15 mouse cellular contexts compared by ENCODE assay signal in genomic region chr7:139228447-139229171, GRCm38 (mm10). TPM values are rescaled to one million over a fixed set of nuclear protein-coding genes. Genes with fewer than 3 reads are reported as not detected.
DNase-seq lines count a peak whose midpoint lies in the region; ATAC-seq and TF ChIP-seq lines count a peak whose summit lies in the region.
"Had no signal": no experiment of that assay in that cellular context is flagged by ENCODE, and none has a peak within 500 bp of the region (broad histone marks: within the 10 kb centered on the region; RNA-seq: fewer than 3 reads in every experiment).

No protein-coding gene starts in this region.

- H3K9ac ChIP-seq in lung, postnatal 0 days (replicated peaks; ENCODE audit: low read depth): no peak overlapping the region
- H3K9ac ChIP-seq in heart, embryonic 16.5 days (ENCODE audit: low read length): peak overlapping the region; percentile 28; the same call in 1 of the 2 replicates
- H3K9ac ChIP-seq: embryonic facial prominence, embryonic 15.5 days; forebrain, embryonic 15.5 days; limb, embryonic 15.5 days; stomach, embryonic 15.5 days had no signal

- H3K27me3 ChIP-seq in lung, postnatal 0 days (replicated peaks; ENCODE audit: insufficient read depth, low read length): no peaks in the 10 kb centered on the region
- no peaks in the 10 kb centered on the region; the same call in 1 of the 2 replicates for H3K27me3 ChIP-seq in heart, embryonic 16.5 days (ENCODE audit: control insufficient read depth, insufficient read depth, low read length)
- H3K27me3 ChIP-seq: embryonic facial prominence, embryonic 15.5 days; forebrain, embryonic 15.5 days; stomach, embryonic 15.5 days had no signal

- 0 out of 2 replicates have a peak overlapping the region, but pooled peaks have one; percentile 5 for H3K4me2 ChIP-seq in lung, postnatal 0 days (replicated peaks; ENCODE audit: low read depth, low read length)
- H3K4me2 ChIP-seq in heart, embryonic 16.5 days (ENCODE audit: low read depth, low read length): peak overlapping the region; percentile 26; the same call in 1 of the 2 replicates
- H3K4me2 ChIP-seq: embryonic facial prominence, embryonic 15.5 days; forebrain, embryonic 15.5 days; limb, embryonic 15.5 days; stomach, embryonic 15.5 days had no signal

- H3K27ac ChIP-seq in lung, postnatal 0 days (ENCODE audit: low read length): peak overlapping the region; percentile 57
- H3K27ac ChIP-seq in heart, embryonic 16.5 days (ENCODE audit: low read length): peak overlapping the region; percentile 78
- H3K27ac ChIP-seq: embryonic facial prominence, embryonic 15.5 days; forebrain, embryonic 15.5 days; limb, embryonic 15.5 days; stomach, embryonic 15.5 days had no signal

- H3K4me1 ChIP-seq in lung, postnatal 0 days (ENCODE audit: insufficient read depth, low read depth, low read length): peaks cover 15% of the 10 kb centered on the region; the same call in 1 of the 2 replicates
- H3K4me1 ChIP-seq in heart, embryonic 16.5 days (ENCODE audit: control insufficient read depth, insufficient read depth, low read length): peaks cover 41% of the 10 kb centered on the region
- H3K4me1 ChIP-seq: forebrain, embryonic 15.5 days had no signal

- peak; percentile 47 for ATAC-seq in lung, postnatal 0 days
- peak; percentile 75 for ATAC-seq in heart, embryonic 16.5 days (replicated peaks; ENCODE audit: extremely low read depth, insufficient read depth, low FRiP score)
- ATAC-seq in megakaryocyte progenitor cell, adult 5-6 weeks (replicated peaks; ENCODE audit: poor library complexity): peak; percentile 37
- no peak for ATAC-seq in cerebellum, adult (ENCODE audit: insufficient number of reproducible peaks, low FRiP score, low TSS enrichment)
- ATAC-seq: forebrain, embryonic 15.5 days had no signal

- no peak overlapping the region for H3K4me3 ChIP-seq in lung, postnatal 0 days (ENCODE audit: low read depth, low read length)
- no peak overlapping the region for H3K4me3 ChIP-seq in heart, embryonic 16.5 days (ENCODE audit: low read length)
- H3K4me3 ChIP-seq: embryonic facial prominence, embryonic 15.5 days; forebrain, embryonic 15.5 days; limb, embryonic 15.5 days; stomach, embryonic 15.5 days had no signal

- TF ChIP-seq EP300 in lung, postnatal 0 days (IDR thresholded peaks at IDR 0.05): no peak

- H3K36me3 ChIP-seq in lung, postnatal 0 days (ENCODE audit: insufficient read depth, low read length): no peaks in the 10 kb centered on the region
- H3K36me3 ChIP-seq in heart, embryonic 16.5 days (ENCODE audit: control insufficient read depth, insufficient read depth): no peaks in the 10 kb centered on the region
- H3K36me3 ChIP-seq: embryonic facial prominence, embryonic 15.5 days; forebrain, embryonic 15.5 days; limb, embryonic 15.5 days; stomach, embryonic 15.5 days had no signal

- no peak for TF ChIP-seq CTCF in lung, postnatal 0 days (IDR thresholded peaks at IDR 0.05)

- no peaks in the 10 kb centered on the region for H3K9me3 ChIP-seq in lung, postnatal 0 days (ENCODE audit: low read length)
- no peaks in the 10 kb centered on the region for H3K9me3 ChIP-seq in heart, embryonic 16.5 days (replicated peaks; ENCODE audit: control insufficient read depth, low read length)
- H3K9me3 ChIP-seq: embryonic facial prominence, embryonic 15.5 days; forebrain, embryonic 15.5 days; limb, embryonic 15.5 days; stomach, embryonic 15.5 days had no signal

- 34% methylated on average over 6 of the region's 6 CpGs for WGBS in lung, postnatal 0 days
- WGBS in heart, embryonic 16.5 days: 34% methylated on average over 6 of the region's 6 CpGs

- peak; percentile 46 for DNase-seq in adrenal gland, adult 2 months
- no peak for DNase-seq in adrenal gland, postnatal 10 days
- DNase-seq in lung, postnatal 0 days (ENCODE audit: low spot score): peak; percentile 54
- no peak for DNase-seq in lung, postnatal 14 days
- no peak for DNase-seq in cerebellum, adult 11 months
- DNase-seq: cerebellum, postnatal 14 days; kidney, postnatal 36 days had no signal

RNA-seq across cellular contexts. Expression of gene Stk32c, which starts 15.5 kb away (rescaled TPM):
- total RNA-seq in adrenal gland, adult 2 months (2021): 1 to 10 TPM; 2.8 to 3.1 TPM
- polyA plus RNA-seq in adrenal gland, adult 2 months (2012; rRNA removed): 3.1 and 7.4 TPM in 2 replicates
- total RNA-seq in adrenal gland, postnatal 10 days (2021): 1 to 10 TPM; 2.7 to 3.5 TPM
- 0.06 TPM in 1 of 2 replicates, not detected in the other for polyA plus RNA-seq in lung, postnatal 0 days (2015; fragmentation: Nextera tagmentation; extraction: Ambion mirVana)
- polyA plus RNA-seq in heart, embryonic 16.5 days (2015; fragmentation: Nextera tagmentation; extraction: Ambion mirVana): 0.06 and 0.07 TPM in 2 replicates
- total RNA-seq in megakaryocyte progenitor cell, adult 5-6 weeks (2015): not detected in 2 replicates
- total RNA-seq in megakaryocyte progenitor cell, adult 5-6 weeks (2017): not detected in 2 replicates
- total RNA-seq: neutrophil, adult 5-6 weeks had no signal

RNA-seq across cellular contexts. Expression of gene Lrrc27, which starts 15.8 kb away (rescaled TPM):
- total RNA-seq in adrenal gland, adult 2 months (2021): 1 to 10 TPM; 4.1 to 8.3 TPM
- 7.6 and 7.8 TPM in 2 replicates for polyA plus RNA-seq in adrenal gland, adult 2 months (2012; rRNA removed)
- total RNA-seq in adrenal gland, postnatal 10 days (2021): 1 to 10 TPM; 3.9 to 7.7 TPM
- polyA plus RNA-seq in lung, postnatal 0 days (2015; fragmentation: Nextera tagmentation; extraction: Ambion mirVana): 2.3 and 2.7 TPM in 2 replicates
- 2.8 and 4.1 TPM in 2 replicates for polyA plus RNA-seq in heart, embryonic 16.5 days (2015; fragmentation: Nextera tagmentation; extraction: Ambion mirVana)
- total RNA-seq in megakaryocyte progenitor cell, adult 5-6 weeks (2015): 1.2 and 2.0 TPM in 2 replicates
- 1.4 and 2.1 TPM in 2 replicates for total RNA-seq in megakaryocyte progenitor cell, adult 5-6 weeks (2017)

RNA-seq across cellular contexts. Expression of gene Pwwp2b, which starts 19.7 kb away (rescaled TPM):
- 10 to 100 TPM in 1 of 2 experiments, 1 to 10 TPM in 1; 8.9 to 16.1 TPM for total RNA-seq in adrenal gland, adult 2 months (2021)
- polyA plus RNA-seq in adrenal gland, adult 2 months (2012; rRNA removed): 19.6 and 24.4 TPM in 2 replicates
- total RNA-seq in adrenal gland, postnatal 10 days (2021): 10 to 100 TPM in 1 of 2 experiments, 1 to 10 TPM in 1; 9.2 to 22.2 TPM
- polyA plus RNA-seq in lung, postnatal 0 days (2015; fragmentation: Nextera tagmentation; extraction: Ambion mirVana): 23.6 and 27.5 TPM in 2 replicates
- polyA plus RNA-seq in heart, embryonic 16.5 days (2015; fragmentation: Nextera tagmentation; extraction: Ambion mirVana): 7.0 and 8.1 TPM in 2 replicates
- total RNA-seq in megakaryocyte progenitor cell, adult 5-6 weeks (2015): 3.7 and 4.6 TPM in 2 replicates
- 2.5 and 4.7 TPM in 2 replicates for total RNA-seq in megakaryocyte progenitor cell, adult 5-6 weeks (2017)

Comparison
In these comparisons a context has a peak if more than half of its experiments do, and no peak if none do; other contexts are left out.
1. DNase-seq: peak in adrenal gland, adult 2 months (single experiment) and lung, postnatal 0 days (single experiment); none in adrenal gland, postnatal 10 days (single experiment), lung, postnatal 14 days (single experiment) and cerebellum, adult 11 months (single experiment).